Mouse (Mus musculus) liver, embryonic 11.5 days (tissue): ENCODE results near the gene Ddit4. TPM values are rescaled to one million over a fixed set of nuclear protein-coding genes. Genes with fewer than 3 reads are reported as not detected.

Source experiments
- ATAC-seq: fragments of 200-750 bp; cut with Nextera tagmentation; replicated peaks from 2 replicates; pipeline ENCODE4 v1.8.0; 2017; ENCODE audit warnings: moderate number of reproducible peaks, mild to moderate bottlenecking, moderate TSS enrichment, moderate library complexity; ENCODE audit not compliant: low FRiP score
- DNase-seq: peaks from one replicate; pipeline ENCODE4 v3.0.0-alpha.2; 2017; ENCODE audit warnings: low spot score
- H3K27ac ChIP-seq: fragments of 300-500 bp; sonication (generic); 2 replicates; pipeline ENCODE4 v1.5.1; 2014; ENCODE audit warnings: mild to moderate bottlenecking, low read depth, low read length, control low read depth
- H3K27me3 ChIP-seq: fragments of 300-500 bp; sonication (generic); replicated peaks from 2 replicates; pipeline ENCODE4 v1.6.1; 2014; ENCODE audit warnings: low read length, mixed read lengths; ENCODE audit not compliant: control insufficient read depth, insufficient read depth
- H3K36me3 ChIP-seq: fragments of 300-500 bp; sonication (generic); 2 replicates; pipeline ENCODE4 v1.6.1; 2014; ENCODE audit warnings: mild to moderate bottlenecking, low read length, moderate library complexity, mixed read lengths; ENCODE audit not compliant: control insufficient read depth, insufficient read depth
- H3K4me1 ChIP-seq: fragments of 300-500 bp; sonication (generic); replicated peaks from 2 replicates; pipeline ENCODE4 v1.6.1; 2014; ENCODE audit warnings: low read length, mixed read lengths; ENCODE audit not compliant: control insufficient read depth, insufficient read depth
- H3K4me2 ChIP-seq: fragments of 300-500 bp; sonication (generic); 2 replicates; pipeline ENCODE4 v1.6.1; 2014; ENCODE audit warnings: mild to moderate bottlenecking, control low read depth, moderate library complexity
- H3K4me3 ChIP-seq: fragments of 300-500 bp; sonication (generic); 2 replicates; pipeline ENCODE4 v1.5.1; 2014; ENCODE audit warnings: low read depth, low read length, control low read depth
- H3K9ac ChIP-seq: fragments of 300-500 bp; sonication (generic); 2 replicates; pipeline ENCODE4 v1.6.1; 2014; ENCODE audit warnings: low read depth, low read length, control low read depth
- H3K9me3 ChIP-seq: fragments of 300-500 bp; sonication (generic); 2 replicates; pipeline ENCODE4 v1.6.1; 2016; ENCODE audit warnings: low read length, inconsistent platforms, mixed read lengths; ENCODE audit not compliant: control insufficient read depth
- WGBS: fragments of 180-500 bp; shearing (Covaris S2); extraction: QIAGEN DNeasy Blood & Tissue Kit; methylation state at CpG from one replicate; pipeline ENCODE4 v1.1.7; 2014; 5-methylcytosine and 5-hydroxymethylcytosine counted together
- polyA plus RNA-seq: library from polyadenylated mRNA; unstranded; fragments of >200 nt; fragmentation: Nextera tagmentation; extraction: Ambion mirVana; gene quantifications from 2 replicates; pipeline ENCODE4 v1.2.1, GENCODE M21; 2014

Ddit4 gene
- polyA plus RNA-seq, 1 experiment from 2014 or later: 4.3 TPM

- peaks cover 49% of the 10 kb centered on the region for H3K4me1 ChIP-seq
- no peak for ATAC-seq
- 67% methylated on average over 2 of the region's 4 CpGs for WGBS
Observed at GRCm38 (mm10) chr10:59977141-59977540, 25.5 kb upstream of the Ddit4 start.

GRCm38 (mm10) chr10:59974786-59975185 is 23.2 kb upstream of the Ddit4 start:
- Histone ChIP-seq H3K4me3 (no peak overlapping the region), H3K4me1 (peaks cover 45% of the 10 kb centered on the region), H3K9ac (no peak overlapping the region), H3K4me2 (no peak overlapping the region), H3K27me3 (peaks cover 10% of the 10 kb centered on the region), H3K36me3 (no peaks in the 10 kb centered on the region), H3K9me3 (no peaks in the 10 kb centered on the region), H3K27ac (0 out of 2 replicates have a peak overlapping the region, but pooled peaks have one; percentile 2)
- ATAC-seq: no peak
- 37% methylated on average over 3 of the region's 3 CpGs for WGBS
- DNase-seq: no peak

More at GRCm38 (mm10) chr10:59977141-59977540, 25.5 kb upstream of the Ddit4 start:
- Histone ChIP-seq H3K36me3 (no peaks in the 10 kb centered on the region), H3K9ac (no peak overlapping the region), H3K9me3 (no peaks in the 10 kb centered on the region), H3K4me3 (no peak overlapping the region), H3K4me2 (no peak overlapping the region), H3K27ac (no peak overlapping the region), H3K27me3 (no peaks in the 10 kb centered on the region)
- no peak for DNase-seq

GRCm38 (mm10) chr10:59974191-59974664 is 22.6 kb upstream of the Ddit4 start:
- H3K9me3 ChIP-seq: no peaks in the 10 kb centered on the region
- no peaks in the 10 kb centered on the region for H3K36me3 ChIP-seq
- H3K4me2 ChIP-seq: 0 out of 2 replicates have a peak overlapping the region, but pooled peaks have one; percentile 10
- peaks cover 46% of the 10 kb centered on the region for H3K4me1 ChIP-seq
- peaks cover 10% of the 10 kb centered on the region for H3K27me3 ChIP-seq
- ATAC-seq: no peak
- DNase-seq: no peak
- no peak overlapping the region for H3K9ac ChIP-seq
- 0 out of 2 replicates have a peak overlapping the region, but pooled peaks have one; percentile 2 for H3K27ac ChIP-seq
- 15% methylated on average over 6 of the region's 6 CpGs for WGBS
- H3K4me3 ChIP-seq: no peak overlapping the region

- no peak overlapping the region for H3K27ac ChIP-seq
- no peak for ATAC-seq
- no peaks in the 10 kb centered on the region for H3K36me3 ChIP-seq
- 80% methylated on average over 4 of the region's 4 CpGs for WGBS
- peaks cover 40% of the 10 kb centered on the region for H3K4me1 ChIP-seq
- H3K9ac ChIP-seq: no peak overlapping the region
- DNase-seq: no peak
- H3K9me3 ChIP-seq: no peaks in the 10 kb centered on the region
- peaks cover 10% of the 10 kb centered on the region for H3K27me3 ChIP-seq
- H3K4me3 ChIP-seq: no peak overlapping the region
- no peak overlapping the region for H3K4me2 ChIP-seq
Observed at GRCm38 (mm10) chr10:59973400-59973799, 21.8 kb upstream of the Ddit4 start.

GRCm38 (mm10) chr10:59972999-59973398 is 21.4 kb upstream of the Ddit4 start:
- ATAC-seq (no peak), DNase-seq (no peak)
- 81% methylated on average over 6 of the region's 6 CpGs for WGBS
- Histone ChIP-seq H3K4me1 (peaks cover 37% of the 10 kb centered on the region), H3K4me2 (no peak overlapping the region), H3K27me3 (peaks cover 10% of the 10 kb centered on the region), H3K27ac (no peak overlapping the region), H3K36me3 (no peaks in the 10 kb centered on the region), H3K9me3 (no peaks in the 10 kb centered on the region), H3K4me3 (no peak overlapping the region), H3K9ac (no peak overlapping the region)

GRCm38 (mm10) chr10:59972534-59972933 is 20.9 kb upstream of the Ddit4 start:
- ATAC-seq (no peak), DNase-seq (no peak)
- Histone ChIP-seq H3K4me1 (peaks cover 37% of the 10 kb centered on the region), H3K4me3 (no peak overlapping the region), H3K27ac (no peak overlapping the region), H3K36me3 (no peaks in the 10 kb centered on the region), H3K4me2 (no peak overlapping the region), H3K9me3 (no peaks in the 10 kb centered on the region), H3K27me3 (peaks cover 10% of the 10 kb centered on the region), H3K9ac (no peak overlapping the region)
- 81% methylated on average over 2 of the region's 2 CpGs for WGBS

GRCm38 (mm10) chr10:59971813-59972212 is 20.2 kb upstream of the Ddit4 start:
- no peak overlapping the region for H3K4me2 ChIP-seq
- peaks cover 37% of the 10 kb centered on the region for H3K4me1 ChIP-seq
- no peak for ATAC-seq
- H3K36me3 ChIP-seq: no peaks in the 10 kb centered on the region
- H3K9ac ChIP-seq: no peak overlapping the region
- WGBS: 86% methylated on average over 8 of the region's 8 CpGs
- peaks cover 10% of the 10 kb centered on the region for H3K27me3 ChIP-seq
- H3K27ac ChIP-seq: no peak overlapping the region
- no peaks in the 10 kb centered on the region for H3K9me3 ChIP-seq
- no peak for DNase-seq
- H3K4me3 ChIP-seq: no peak overlapping the region

- 0 out of 2 replicates have a peak overlapping the region, but pooled peaks have one; percentile 2 for H3K27ac ChIP-seq
- no peaks in the 10 kb centered on the region for H3K36me3 ChIP-seq
- H3K9ac ChIP-seq: peak overlapping the region; percentile 42; the same call in 1 of the 2 replicates
- H3K4me1 ChIP-seq: peaks cover 37% of the 10 kb centered on the region
- H3K27me3 ChIP-seq: peaks cover 10% of the 10 kb centered on the region
- WGBS: 23% methylated on average over 6 of the region's 6 CpGs
- DNase-seq (no peak), ATAC-seq (no peak)
- peak overlapping the region; percentile 39 for H3K4me3 ChIP-seq
- no peaks in the 10 kb centered on the region for H3K9me3 ChIP-seq
- H3K4me2 ChIP-seq: peak overlapping the region; percentile 65
Observed at GRCm38 (mm10) chr10:59970450-59971062, 18.9 kb upstream of the Ddit4 start.
